Mouse (Mus musculus) neural tube, embryonic 13.5 days (tissue): ENCODE data around the gene Mettl7b. TPM values are rescaled to one million over a fixed set of nuclear protein-coding genes. Genes with fewer than 3 reads are reported as not detected.

Source experiments
- ATAC-seq: fragments of 200-750 bp; cut with Nextera tagmentation; 2 replicates; pipeline ENCODE4 v1.8.0; 2017; ENCODE audit warnings: low read depth, mild to moderate bottlenecking, moderate TSS enrichment, moderate library complexity
- H3K27ac ChIP-seq: fragments of 300-500 bp; sonication (generic); replicated peaks from 2 replicates; pipeline ENCODE4 v1.5.1; 2015; ENCODE audit warnings: moderate library complexity, mild to moderate bottlenecking, inconsistent platforms
- H3K27me3 ChIP-seq: fragments of 300-500 bp; sonication (generic); 2 replicates; pipeline ENCODE4 v1.6.1; 2015; ENCODE audit warnings: mild to moderate bottlenecking, inconsistent platforms
- H3K36me3 ChIP-seq: fragments of 300-500 bp; sonication (generic); 2 replicates; pipeline ENCODE4 v1.6.1; 2015; ENCODE audit warnings: mild to moderate bottlenecking, inconsistent platforms
- H3K4me1 ChIP-seq: fragments of 300-500 bp; sonication (generic); replicated peaks from 2 replicates; pipeline ENCODE4 v1.6.1; 2015; ENCODE audit warnings: inconsistent platforms
- H3K4me2 ChIP-seq: fragments of 300-500 bp; sonication (generic); 2 replicates; pipeline ENCODE4 v1.6.1; 2015; ENCODE audit warnings: inconsistent platforms, mild to moderate bottlenecking, moderate library complexity
- H3K4me3 ChIP-seq: fragments of 300-500 bp; sonication (generic); 2 replicates; pipeline ENCODE4 v1.5.1; 2015; ENCODE audit warnings: mild to moderate bottlenecking, inconsistent platforms
- H3K9ac ChIP-seq: fragments of 300-500 bp; sonication (generic); 2 replicates; pipeline ENCODE4 v1.6.1; 2015; ENCODE audit warnings: moderate library complexity, mild to moderate bottlenecking, inconsistent platforms
- H3K9me3 ChIP-seq: fragments of 300-500 bp; sonication (generic); 2 replicates; pipeline ENCODE4 v1.6.1; 2016; ENCODE audit warnings: inconsistent platforms
- WGBS: fragments of 180-500 bp; shearing (Covaris S2); methylation state at CpG from one replicate; pipeline ENCODE4 v1.1.7; 2015; 5-methylcytosine and 5-hydroxymethylcytosine counted together
- polyA plus RNA-seq: library from polyadenylated mRNA; unstranded; fragments of >200 nt; fragmentation: Nextera tagmentation; extraction: Ambion mirVana; gene quantifications from 2 replicates; pipeline ENCODE4 v1.2.1, GENCODE M21; 2015

The Mettl7b gene
- polyA plus RNA-seq, 1 experiment from 2014 or later = 0.15 TPM

GRCm38 (mm10) chr10:128976395-128976794 lies 15.6 kb upstream of the Mettl7b start:
- Histone ChIP-seq H3K27me3 (no peaks in the 10 kb centered on the region), H3K4me1 (no peaks in the 10 kb centered on the region), H3K27ac (no peak overlapping the region), H3K36me3 (no peaks in the 10 kb centered on the region), H3K9me3 (no peaks in the 10 kb centered on the region), H3K4me3 (no peak overlapping the region), H3K9ac (no peak overlapping the region), H3K4me2 (no peak overlapping the region)
- 67% methylated on average over 3 of the region's 3 CpGs for whole genome bisulfite sequencing
- no peak for ATAC-seq

GRCm38 (mm10) chr10:128972841-128973240 lies 12.1 kb upstream of the Mettl7b start:
- H3K27me3 ChIP-seq = no peaks in the 10 kb centered on the region
- WGBS = 76% methylated on average over 4 of the region's 4 CpGs

GRCm38 (mm10) chr10:128970740-128971250 lies 10.0 kb upstream of the Mettl7b start:
- 41% methylated on average over 1 of the region's 1 CpGs for WGBS
- Histone ChIP-seq H3K9me3 (no peaks in the 10 kb centered on the region), H3K27ac (no peak overlapping the region), H3K36me3 (no peaks in the 10 kb centered on the region), H3K9ac (no peak overlapping the region), H3K4me1 (no peaks in the 10 kb centered on the region), H3K27me3 (no peaks in the 10 kb centered on the region), H3K4me2 (no peak overlapping the region), H3K4me3 (no peak overlapping the region)
- no peak for ATAC-seq

More at GRCm38 (mm10) chr10:128972841-128973240, 12.1 kb upstream of the Mettl7b start:
- H3K9me3 ChIP-seq = no peaks in the 10 kb centered on the region
- no peak for ATAC-seq
- no peaks in the 10 kb centered on the region for H3K4me1 ChIP-seq
- no peak overlapping the region for H3K27ac ChIP-seq
- no peaks in the 10 kb centered on the region for H3K36me3 ChIP-seq
- no peak overlapping the region for H3K9ac ChIP-seq
- no peak overlapping the region for H3K4me2 ChIP-seq
- no peak overlapping the region for H3K4me3 ChIP-seq

GRCm38 (mm10) chr10:128968341-128968749 lies 7.6 kb upstream of the Mettl7b start:
- no peak overlapping the region for H3K4me2 ChIP-seq
- 63% methylated on average over 1 of the region's 1 CpGs for WGBS
- no peaks in the 10 kb centered on the region for H3K9me3 ChIP-seq

GRCm38 (mm10) chr10:128965871-128966270 lies 5.1 kb upstream of the Mettl7b start:
- H3K4me1 ChIP-seq = no peaks in the 10 kb centered on the region
- no peak for ATAC-seq
- H3K27ac ChIP-seq = no peak overlapping the region
- no peaks in the 10 kb centered on the region for H3K27me3 ChIP-seq
- no peak overlapping the region for H3K4me2 ChIP-seq
- H3K9ac ChIP-seq = no peak overlapping the region
- WGBS = 90% methylated on average over 6 of the region's 6 CpGs
- no peaks in the 10 kb centered on the region for H3K9me3 ChIP-seq
- no peaks in the 10 kb centered on the region for H3K36me3 ChIP-seq
- no peak overlapping the region for H3K4me3 ChIP-seq

More at GRCm38 (mm10) chr10:128968341-128968749, 7.6 kb upstream of the Mettl7b start:
- no peak overlapping the region for H3K27ac ChIP-seq
- no peak overlapping the region for H3K4me3 ChIP-seq
- no peak for ATAC-seq
- H3K27me3 ChIP-seq = no peaks in the 10 kb centered on the region
- H3K36me3 ChIP-seq = no peaks in the 10 kb centered on the region
- H3K9ac ChIP-seq = no peak overlapping the region
- H3K4me1 ChIP-seq = no peaks in the 10 kb centered on the region

- WGBS = 74% methylated on average over 2 of the region's 2 CpGs
- Histone ChIP-seq H3K4me3 (no peak overlapping the region), H3K4me1 (no peaks in the 10 kb centered on the region), H3K27me3 (no peaks in the 10 kb centered on the region), H3K9me3 (no peaks in the 10 kb centered on the region), H3K9ac (no peak overlapping the region), H3K4me2 (no peak overlapping the region), H3K36me3 (no peaks in the 10 kb centered on the region), H3K27ac (no peak overlapping the region)
- no peak for ATAC-seq
These were observed 4.2 kb upstream of the Mettl7b start for GRCm38 (mm10) chr10:128964961-128965360.

- H3K4me2 ChIP-seq = no peak overlapping the region
- WGBS = 81% methylated on average over 4 of the region's 4 CpGs
- H3K9me3 ChIP-seq = no peaks in the 10 kb centered on the region
- H3K27ac ChIP-seq = no peak overlapping the region
- ATAC-seq = no peak
- no peaks in the 10 kb centered on the region for H3K4me1 ChIP-seq
- H3K27me3 ChIP-seq = no peaks in the 10 kb centered on the region
- no peak overlapping the region for H3K9ac ChIP-seq
- H3K36me3 ChIP-seq = no peaks in the 10 kb centered on the region
- no peak overlapping the region for H3K4me3 ChIP-seq
These were observed 646 bp downstream of the Mettl7b start for GRCm38 (mm10) chr10:128960142-128960541.

GRCm38 (mm10) chr10:128958340-128958739 lies 2.4 kb downstream of the Mettl7b start:
- Histone ChIP-seq H3K36me3 (no peaks in the 10 kb centered on the region), H3K27ac (no peak overlapping the region), H3K4me3 (no peak overlapping the region), H3K9me3 (no peaks in the 10 kb centered on the region), H3K4me1 (no peaks in the 10 kb centered on the region), H3K9ac (no peak overlapping the region), H3K4me2 (no peak overlapping the region), H3K27me3 (no peaks in the 10 kb centered on the region)
- ATAC-seq = no peak
- 84% methylated on average over 10 of the region's 10 CpGs for WGBS

GRCm38 (mm10) chr10:128950208-128950887 lies 10.4 kb downstream of the Mettl7b start:
- Histone ChIP-seq H3K27me3 (no peaks in the 10 kb centered on the region), H3K9me3 (no peaks in the 10 kb centered on the region), H3K4me1 (no peaks in the 10 kb centered on the region), H3K36me3 (no peaks in the 10 kb centered on the region), H3K4me2 (no peak overlapping the region), H3K27ac (no peak overlapping the region), H3K9ac (no peak overlapping the region), H3K4me3 (no peak overlapping the region)
- no peak for ATAC-seq
- WGBS = 67% methylated on average over 16 of the region's 16 CpGs

- H3K27me3 ChIP-seq = no peaks in the 10 kb centered on the region
- H3K36me3 ChIP-seq = no peaks in the 10 kb centered on the region
- no peak for ATAC-seq
- H3K9ac ChIP-seq = no peak overlapping the region
- 88% methylated on average over 4 of the region's 4 CpGs for WGBS
- no peaks in the 10 kb centered on the region for H3K4me1 ChIP-seq
- H3K9me3 ChIP-seq = no peaks in the 10 kb centered on the region
- no peak overlapping the region for H3K4me2 ChIP-seq
- no peak overlapping the region for H3K4me3 ChIP-seq
- H3K27ac ChIP-seq = no peak overlapping the region
These were observed 13.3 kb downstream of the Mettl7b start for GRCm38 (mm10) chr10:128947496-128947895.

GRCm38 (mm10) chr10:128945675-128946074 lies 15.1 kb downstream of the Mettl7b start:
- H3K4me3 ChIP-seq = no peak overlapping the region
- WGBS = 14% methylated on average over 3 of the region's 3 CpGs
- H3K4me1 ChIP-seq = no peaks in the 10 kb centered on the region
- H3K27me3 ChIP-seq = no peaks in the 10 kb centered on the region
- ATAC-seq = peak; percentile 36; the same call in 1 of the 2 replicates
- no peak overlapping the region for H3K9ac ChIP-seq
- no peaks in the 10 kb centered on the region for H3K9me3 ChIP-seq
- H3K36me3 ChIP-seq = no peaks in the 10 kb centered on the region
- no peak overlapping the region for H3K4me2 ChIP-seq
- H3K27ac ChIP-seq = no peak overlapping the region

GRCm38 (mm10) chr10:128940475-128941061 lies 20.2 kb downstream of the Mettl7b start:
- Histone ChIP-seq H3K9ac (no peak overlapping the region), H3K27me3 (peaks cover 16% of the 10 kb centered on the region), H3K9me3 (no peaks in the 10 kb centered on the region), H3K4me3 (no peak overlapping the region), H3K4me2 (no peak overlapping the region), H3K36me3 (no peaks in the 10 kb centered on the region), H3K4me1 (no peaks in the 10 kb centered on the region), H3K27ac (no peak overlapping the region)
- 83% methylated on average over 10 of the region's 10 CpGs for WGBS
- ATAC-seq = no peak
